ENCODE assay signal across 15 mouse cellular contexts in genomic region chr10:53157740-53158139, GRCm38 (mm10).
"Had no signal": no experiment of that assay in that cellular context is flagged by ENCODE, and none has a peak within 500 bp of the region (broad histone marks: within the 10 kb centered on the region; RNA-seq: fewer than 3 reads in every experiment).

No protein-coding gene starts in this region.

- H3K9ac ChIP-seq: limb, embryonic 13.5 days; liver, embryonic 14.5 days; midbrain, embryonic 15.5 days; neural tube, embryonic 12.5 days; stomach, embryonic 15.5 days had no signal

- H3K4me3 ChIP-seq: limb, embryonic 13.5 days; midbrain, embryonic 15.5 days; neural tube, embryonic 12.5 days; stomach, embryonic 15.5 days had no signal

- H3K27me3 ChIP-seq: limb, embryonic 13.5 days; midbrain, embryonic 15.5 days; neural tube, embryonic 12.5 days; stomach, embryonic 15.5 days had no signal

- H3K9me3 ChIP-seq: limb, embryonic 13.5 days; midbrain, embryonic 15.5 days; neural tube, embryonic 12.5 days; stomach, embryonic 15.5 days had no signal

- DNase-seq: kidney, adult 9 months; kidney, postnatal 10 days; kidney, postnatal 4 days; left cerebral cortex, postnatal 4 days; lung, postnatal 36 days; right cerebral cortex, postnatal 4 days; spleen, adult 18-20 months; thymus, postnatal 4 days had no signal

- ATAC-seq: hindbrain, postnatal 0 days; midbrain, embryonic 15.5 days had no signal

- H3K4me2 ChIP-seq: limb, embryonic 13.5 days; midbrain, embryonic 11.5 days; midbrain, embryonic 15.5 days; neural tube, embryonic 12.5 days; stomach, embryonic 15.5 days had no signal

- H3K27ac ChIP-seq: hindbrain, postnatal 0 days; limb, embryonic 13.5 days; liver, embryonic 14.5 days; midbrain, embryonic 15.5 days; neural tube, embryonic 12.5 days had no signal

- H3K4me1 ChIP-seq: limb, embryonic 13.5 days; midbrain, embryonic 15.5 days; neural tube, embryonic 12.5 days had no signal

- H3K36me3 ChIP-seq: limb, embryonic 13.5 days; midbrain, embryonic 15.5 days; neural tube, embryonic 12.5 days; stomach, embryonic 15.5 days had no signal
